Mouse (Mus musculus) ovary, postnatal 14 days (tissue): ENCODE data around the gene Becn1.

ENCODE experiments used
- DNase-seq: peaks from one replicate; pipeline ENCODE4 v3.0.0; 2022; ENCODE audit warnings: low spot score

The Becn1 gene

GRCm38 (mm10) chr11:101238071-101238647 lies 63.9 kb downstream of the Becn1 start:
- DNase-seq: no peak

- no peak for DNase-seq
Measured at GRCm38 (mm10) chr11:101236782-101237181, 65.3 kb downstream of the Becn1 start.
